Mouse (Mus musculus) neural tube, embryonic 15.5 days (tissue): ENCODE data around the gene Aurkaip1. TPM values are rescaled to one million over a fixed set of nuclear protein-coding genes. Genes with fewer than 3 reads are reported as not detected.

Experiments used
- ATAC-seq: fragments of 200-750 bp; cut with Nextera tagmentation; 2 replicates; pipeline ENCODE4 v1.8.0; 2017; ENCODE audit warnings: mild to moderate bottlenecking, moderate TSS enrichment, moderate library complexity; ENCODE audit not compliant: low FRiP score
- H3K27ac ChIP-seq: fragments of 300-500 bp; sonication (generic); replicated peaks from 2 replicates; pipeline ENCODE4 v1.5.1; 2015; ENCODE audit warnings: mild to moderate bottlenecking, inconsistent platforms
- H3K27me3 ChIP-seq: fragments of 300-500 bp; sonication (generic); replicated peaks from 2 replicates; pipeline ENCODE4 v1.6.1; 2015; ENCODE audit warnings: inconsistent platforms
- H3K36me3 ChIP-seq: fragments of 300-500 bp; sonication (generic); 2 replicates; pipeline ENCODE4 v1.6.1; 2015; ENCODE audit warnings: inconsistent platforms
- H3K4me1 ChIP-seq: fragments of 300-500 bp; sonication (generic); 2 replicates; pipeline ENCODE4 v1.6.1; 2015; ENCODE audit warnings: inconsistent platforms
- H3K4me2 ChIP-seq: fragments of 300-500 bp; sonication (generic); 2 replicates; pipeline ENCODE4 v1.6.1; 2015; ENCODE audit warnings: inconsistent platforms, mild to moderate bottlenecking, moderate library complexity
- H3K4me3 ChIP-seq: fragments of 300-500 bp; sonication (generic); replicated peaks from 2 replicates; pipeline ENCODE4 v1.5.1; 2015; ENCODE audit warnings: mild to moderate bottlenecking, inconsistent platforms
- H3K9ac ChIP-seq: fragments of 300-500 bp; sonication (generic); replicated peaks from 2 replicates; pipeline ENCODE4 v1.6.1; 2015; ENCODE audit warnings: mild to moderate bottlenecking, inconsistent platforms
- H3K9me3 ChIP-seq: fragments of 300-500 bp; sonication (generic); replicated peaks from 2 replicates; pipeline ENCODE4 v1.6.1; 2016; ENCODE audit warnings: inconsistent platforms
- WGBS: fragments of 180-500 bp; shearing (Covaris S2); methylation state at CpG from one replicate; pipeline ENCODE4 v1.1.7; 2015; ENCODE audit warnings: mixed read lengths; 5-methylcytosine and 5-hydroxymethylcytosine counted together
- polyA plus RNA-seq: library from polyadenylated mRNA; unstranded; fragments of >200 nt; fragmentation: Nextera tagmentation; extraction: Ambion mirVana; gene quantifications from 2 replicates; pipeline ENCODE4 v1.2.1, GENCODE M21; 2015

Gene Aurkaip1
- polyA plus RNA-seq, 1 experiment from 2014 or later: 152 TPM

DNA sequence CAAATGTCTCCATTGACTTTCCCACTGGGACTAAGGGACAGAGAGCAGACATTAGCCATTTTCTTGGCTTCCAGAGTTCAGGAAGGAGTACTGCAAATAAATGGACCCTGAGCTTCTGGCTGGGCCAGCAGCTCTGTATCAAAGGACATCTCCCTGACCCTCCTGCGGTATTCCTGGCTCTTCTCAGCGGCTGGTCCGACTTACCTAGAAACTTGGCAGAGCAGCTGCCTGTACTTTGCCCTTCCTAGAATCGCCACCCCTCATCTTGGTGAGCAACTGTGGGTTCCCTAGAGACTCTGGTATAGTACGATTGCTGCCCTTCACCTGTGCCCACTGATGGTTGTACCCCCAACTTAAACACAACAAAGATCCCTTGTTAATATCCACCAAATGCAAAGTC is 12.2 kb downstream of the Aurkaip1 start:
- Histone ChIP-seq H3K4me1 (peaks cover 33% of the 10 kb centered on the region), H3K9ac (no peak overlapping the region), H3K4me2 (no peak overlapping the region), H3K36me3 (no peaks in the 10 kb centered on the region), H3K27ac (no peak overlapping the region), H3K4me3 (no peak overlapping the region), H3K27me3 (peaks cover 13% of the 10 kb centered on the region), H3K9me3 (no peaks in the 10 kb centered on the region)
- WGBS: 90% methylated on average over 5 of the region's 5 CpGs
- no peak for ATAC-seq

DNA sequence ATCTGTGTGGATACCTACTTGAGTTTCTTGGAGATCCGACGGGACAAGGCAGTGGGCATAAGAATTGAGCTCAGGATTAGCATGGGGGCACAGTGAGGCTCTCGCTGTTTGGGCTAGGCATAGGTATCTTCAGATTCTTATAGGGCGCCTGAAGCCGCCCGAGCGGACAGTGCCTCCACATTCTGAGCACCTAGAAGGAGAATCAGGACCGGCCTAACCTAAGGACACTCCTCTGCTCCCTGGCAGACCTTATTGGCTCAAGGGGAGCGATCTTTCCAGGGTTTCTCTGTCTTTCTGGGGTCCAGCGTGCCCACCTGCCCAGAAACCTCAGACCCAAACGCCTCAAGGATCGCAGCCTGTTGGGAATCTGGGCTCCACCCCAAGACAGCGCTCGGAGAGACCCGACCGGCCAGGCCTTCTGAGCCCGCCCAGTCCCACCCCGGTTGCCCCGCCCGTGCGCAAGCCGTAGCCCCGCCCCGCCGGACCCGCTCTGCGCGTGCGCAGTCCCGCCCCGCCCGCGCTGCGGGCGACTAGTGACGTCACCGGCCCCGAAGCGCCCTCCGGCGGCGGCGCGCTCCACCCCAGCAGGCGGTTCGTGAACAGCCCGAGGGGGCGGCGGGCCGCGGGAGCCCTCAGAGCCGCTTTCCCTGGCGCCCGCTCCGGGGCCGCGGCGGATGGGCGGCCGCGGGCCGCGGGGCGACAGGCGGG is 16.0 kb downstream of the Aurkaip1 start, which contains the start of gene Dvl1:
Gene Dvl1 (plus strand): TSS at position 532 of the 708 bp plus-strand sequence.
- Histone ChIP-seq H3K36me3 (no peaks in the 10 kb centered on the region), H3K27ac (peak within 1 kb of the TSS; percentile 88), H3K4me1 (peaks cover 52% of the 10 kb centered on the region), H3K4me3 (peak within 1 kb of the TSS; percentile 90), H3K9me3 (no peaks in the 10 kb centered on the region), H3K9ac (peak within 1 kb of the TSS; percentile 98), H3K27me3 (no peaks in the 10 kb centered on the region), H3K4me2 (peak within 1 kb of the TSS; percentile 82)
- WGBS: 3% methylated on average over 63 of the region's 65 CpGs
- peak; percentile 89 for ATAC-seq

DNA sequence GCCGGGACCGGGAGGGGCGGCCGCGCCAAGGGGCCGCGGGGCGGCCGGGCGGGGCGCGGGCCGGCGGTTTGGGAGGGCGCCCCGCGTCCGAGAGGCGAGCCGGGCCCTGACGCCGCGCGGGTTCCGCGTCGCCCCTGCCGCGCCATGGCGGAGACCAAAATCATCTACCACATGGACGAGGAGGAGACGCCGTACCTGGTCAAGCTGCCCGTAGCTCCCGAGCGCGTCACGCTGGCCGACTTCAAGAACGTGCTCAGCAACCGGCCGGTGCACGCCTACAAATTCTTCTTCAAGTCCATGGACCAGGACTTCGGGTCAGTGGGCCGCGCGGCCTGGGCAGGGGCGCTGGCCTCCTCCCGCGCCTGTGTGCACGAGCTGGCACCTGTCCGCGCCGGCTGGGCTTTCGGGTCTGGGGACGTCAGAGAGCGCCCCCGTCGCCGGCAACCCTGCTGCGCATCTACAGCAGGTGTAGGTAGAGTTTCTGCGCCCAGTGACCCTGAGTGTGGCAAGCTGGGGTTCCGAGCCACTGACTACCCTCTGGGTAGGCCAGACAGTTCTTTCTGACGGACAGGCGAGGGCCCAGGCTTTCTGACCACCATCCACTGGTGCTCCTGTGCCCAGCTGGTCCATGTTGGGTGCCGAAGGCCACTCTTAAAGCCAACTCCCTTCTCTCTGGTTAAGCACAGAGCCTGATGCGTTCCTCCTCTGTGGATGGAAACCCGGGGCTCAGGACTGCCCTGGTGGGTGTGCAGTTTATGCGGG is 16.7 kb downstream of the Aurkaip1 start:
- H3K9me3 ChIP-seq: no peaks in the 10 kb centered on the region
- H3K9ac ChIP-seq: peak overlapping the region; percentile 98
- no peaks in the 10 kb centered on the region for H3K27me3 ChIP-seq
- H3K4me2 ChIP-seq: peak overlapping the region; percentile 82
- WGBS: 1% methylated on average over 64 of the region's 69 CpGs
- peak overlapping the region; percentile 88 for H3K27ac ChIP-seq
- H3K4me3 ChIP-seq: peak overlapping the region; percentile 90
- peaks cover 54% of the 10 kb centered on the region for H3K4me1 ChIP-seq
- no peaks in the 10 kb centered on the region for H3K36me3 ChIP-seq
- ATAC-seq: peak; percentile 42

DNA sequence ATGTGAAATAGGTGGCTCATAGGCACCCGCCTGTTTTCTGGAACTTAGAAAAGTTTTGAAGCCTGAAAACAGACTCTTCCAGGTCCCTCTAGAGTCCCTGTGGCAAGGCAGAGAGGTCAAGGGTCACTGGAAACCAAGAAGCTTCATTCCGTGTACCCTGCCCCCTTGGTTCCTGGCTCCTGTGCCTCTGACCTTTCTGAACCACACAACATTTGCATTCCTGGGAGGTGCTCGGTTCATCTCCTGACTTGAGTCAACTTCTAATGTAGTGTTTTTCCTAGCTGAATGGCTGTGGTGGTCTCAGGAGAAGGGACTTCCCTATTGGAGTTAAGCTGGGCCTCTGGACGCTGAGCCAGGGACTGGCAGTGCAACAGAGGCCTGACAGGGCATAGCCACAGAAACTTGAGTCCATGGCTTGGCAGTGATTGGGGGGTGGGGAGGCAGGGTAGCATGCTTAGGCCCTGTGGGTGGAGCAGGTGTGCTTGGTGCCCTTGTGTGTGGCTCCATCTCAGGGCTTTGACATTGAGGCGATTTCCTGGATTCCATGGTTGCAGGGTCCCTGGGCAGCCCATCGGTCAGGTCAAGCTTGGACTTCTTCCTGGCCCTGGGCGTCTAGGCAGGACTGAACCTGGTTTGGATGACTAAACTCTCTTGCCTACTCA is 17.5 kb downstream of the Aurkaip1 start:
- H3K27ac ChIP-seq: no peak overlapping the region
- no peaks in the 10 kb centered on the region for H3K9me3 ChIP-seq
- peak overlapping the region; percentile 82 for H3K4me2 ChIP-seq
- 66% methylated on average over 7 of the region's 7 CpGs for WGBS
- H3K4me3 ChIP-seq: peak overlapping the region; percentile 90
- peak overlapping the region; percentile 98 for H3K9ac ChIP-seq
- no peaks in the 10 kb centered on the region for H3K27me3 ChIP-seq
- ATAC-seq: no peak
- H3K36me3 ChIP-seq: peaks cover 5% of the 10 kb centered on the region
- peaks cover 54% of the 10 kb centered on the region for H3K4me1 ChIP-seq

DNA sequence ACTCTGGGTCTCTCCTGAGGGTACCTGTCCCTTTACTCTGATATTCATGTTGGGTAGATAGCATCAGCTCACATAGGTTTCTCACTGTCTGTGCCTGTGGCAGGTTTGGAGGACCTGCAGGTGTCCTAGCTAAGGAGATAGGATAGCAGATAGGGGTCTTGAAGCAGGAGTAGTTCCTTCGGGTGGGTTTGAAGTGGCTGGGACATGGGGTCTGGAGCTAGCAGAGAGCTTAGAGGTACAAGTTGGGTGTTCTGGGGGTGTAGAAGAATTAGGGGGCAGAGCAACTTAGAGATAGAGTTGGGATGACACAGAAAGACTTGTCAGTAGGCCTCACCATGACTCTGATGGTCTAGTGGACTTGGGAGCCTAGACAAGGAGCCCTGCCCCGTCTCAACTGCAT is 18.3 kb downstream of the Aurkaip1 start:
- Histone ChIP-seq H3K4me2 (peak overlapping the region; percentile 82; the same call in 1 of the 2 replicates), H3K27me3 (no peaks in the 10 kb centered on the region), H3K4me3 (no peak overlapping the region; the same call in 1 of the 2 replicates), H3K27ac (no peak overlapping the region), H3K9me3 (no peaks in the 10 kb centered on the region), H3K4me1 (peaks cover 54% of the 10 kb centered on the region), H3K9ac (no peak overlapping the region), H3K36me3 (peaks cover 13% of the 10 kb centered on the region)
- WGBS: 98% methylated on average over 2 of the region's 2 CpGs
- ATAC-seq: no peak

DNA sequence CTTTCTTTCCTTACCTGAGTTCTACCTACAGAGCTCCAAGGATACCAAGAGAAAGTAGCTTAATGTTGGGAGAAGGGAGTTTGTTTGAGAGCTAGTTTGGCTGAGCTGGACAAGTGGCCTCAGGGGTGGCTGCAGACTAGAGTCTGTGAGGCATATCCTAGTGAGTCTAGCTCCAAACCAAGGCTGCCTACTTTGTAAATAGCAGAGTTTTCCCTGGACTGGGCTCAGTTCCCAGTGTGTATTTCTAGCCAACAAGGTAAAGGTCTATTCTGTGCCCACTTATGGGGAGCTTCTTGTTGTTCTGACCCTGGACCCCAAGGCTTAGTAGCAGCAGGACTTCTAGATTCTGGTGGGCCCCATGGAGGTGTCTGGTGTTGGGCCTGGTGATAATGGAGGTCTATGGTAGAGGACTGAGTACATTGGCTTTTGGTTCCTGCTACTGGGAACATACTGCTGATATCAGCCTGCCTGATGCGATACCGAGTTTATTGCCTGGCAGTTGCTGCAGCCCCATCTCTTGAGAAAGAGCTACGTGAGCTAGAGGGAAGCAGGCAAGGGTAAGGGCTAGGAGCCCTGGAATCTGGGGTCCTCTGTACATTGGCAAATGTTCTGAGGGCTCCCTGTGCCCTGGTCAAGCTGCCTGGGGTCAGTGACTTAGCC is 18.9 kb downstream of the Aurkaip1 start:
- ATAC-seq: no peak
- H3K4me3 ChIP-seq: no peak overlapping the region
- peak overlapping the region; percentile 82; the same call in 1 of the 2 replicates for H3K4me2 ChIP-seq
- H3K36me3 ChIP-seq: peaks cover 18% of the 10 kb centered on the region
- no peak overlapping the region for H3K9ac ChIP-seq
- no peak overlapping the region for H3K27ac ChIP-seq
- H3K9me3 ChIP-seq: no peaks in the 10 kb centered on the region
- H3K4me1 ChIP-seq: peaks cover 54% of the 10 kb centered on the region
- 91% methylated on average over 3 of the region's 3 CpGs for WGBS
- no peaks in the 10 kb centered on the region for H3K27me3 ChIP-seq

DNA sequence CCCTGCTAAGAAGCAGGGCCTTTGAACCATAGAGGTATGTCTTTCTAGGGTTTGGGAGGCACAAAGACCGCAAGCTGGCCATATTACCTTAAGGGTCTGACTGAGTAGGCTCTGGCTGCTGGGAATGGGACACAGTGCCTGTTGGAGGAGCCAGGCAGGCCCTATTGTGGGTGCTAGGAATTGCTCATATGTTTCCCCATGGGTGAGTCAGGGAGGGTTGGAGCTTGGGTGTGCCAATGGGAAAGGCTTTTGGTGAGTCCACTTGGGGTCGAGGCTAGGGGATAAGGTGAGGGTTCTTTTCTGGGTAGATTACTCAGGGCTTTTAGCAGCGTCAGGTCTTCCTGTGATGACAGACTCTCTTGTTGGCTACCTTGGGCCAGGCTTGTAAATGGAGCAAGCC is 20.3 kb downstream of the Aurkaip1 start:
- 95% methylated on average over 3 of the region's 3 CpGs for WGBS
- ATAC-seq: no peak
- no peak overlapping the region for H3K27ac ChIP-seq
- peaks cover 50% of the 10 kb centered on the region for H3K4me1 ChIP-seq
- H3K4me2 ChIP-seq: no peak overlapping the region
- no peak overlapping the region for H3K9ac ChIP-seq
- peaks cover 33% of the 10 kb centered on the region for H3K36me3 ChIP-seq
- no peak overlapping the region for H3K4me3 ChIP-seq
- H3K27me3 ChIP-seq: no peaks in the 10 kb centered on the region
- H3K9me3 ChIP-seq: no peaks in the 10 kb centered on the region

DNA sequence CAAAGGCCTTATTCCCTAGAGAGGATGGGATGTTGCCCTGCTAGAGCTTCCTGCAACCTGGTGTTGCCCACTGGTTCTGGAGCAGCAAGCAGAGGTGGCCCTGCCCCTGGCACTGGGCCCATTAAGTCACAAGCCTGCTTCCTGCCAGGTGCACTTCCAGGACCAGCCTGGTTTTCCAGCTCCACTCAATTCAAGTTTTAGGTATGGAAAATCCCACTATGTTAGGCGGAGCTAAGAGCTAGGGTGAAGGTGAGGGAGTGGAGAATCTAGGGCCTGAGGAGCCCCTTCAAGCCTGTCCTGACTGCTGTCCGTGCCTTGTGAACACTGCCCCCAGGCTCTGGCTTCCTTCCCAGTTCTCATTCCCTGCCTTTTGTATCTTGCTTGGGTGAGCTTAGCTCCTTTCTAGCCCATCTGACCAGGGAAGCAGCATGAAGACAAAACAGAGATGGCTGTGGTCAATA is 20.9 kb downstream of the Aurkaip1 start:
- Histone ChIP-seq H3K9ac (no peak overlapping the region), H3K27ac (no peak overlapping the region), H3K4me1 (peaks cover 45% of the 10 kb centered on the region), H3K4me3 (no peak overlapping the region), H3K36me3 (peaks cover 39% of the 10 kb centered on the region), H3K27me3 (no peaks in the 10 kb centered on the region), H3K9me3 (no peaks in the 10 kb centered on the region), H3K4me2 (no peak overlapping the region)
- WGBS: 66% methylated on average over 2 of the region's 2 CpGs
- no peak for ATAC-seq

DNA sequence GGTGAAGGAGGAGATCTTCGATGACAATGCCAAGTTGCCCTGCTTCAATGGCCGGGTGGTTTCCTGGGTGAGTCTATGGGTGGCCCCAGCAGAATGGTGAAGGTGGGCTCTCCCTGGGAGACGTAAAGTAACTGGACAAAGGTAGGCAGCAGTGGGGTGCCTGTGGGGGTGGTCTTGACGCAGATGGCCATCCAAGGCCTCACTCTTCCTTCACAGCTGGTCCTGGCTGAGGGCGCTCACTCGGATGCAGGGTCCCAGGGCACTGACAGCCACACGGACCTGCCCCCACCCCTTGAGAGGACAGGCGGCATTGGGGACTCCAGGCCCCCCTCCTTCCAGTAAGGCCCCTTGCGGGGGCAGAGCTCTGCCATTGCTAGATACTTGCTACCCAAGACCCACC is 22.3 kb downstream of the Aurkaip1 start:
- 92% methylated on average over 9 of the region's 9 CpGs for WGBS
- Histone ChIP-seq H3K4me2 (no peak overlapping the region), H3K4me3 (no peak overlapping the region), H3K27me3 (no peaks in the 10 kb centered on the region), H3K9me3 (no peaks in the 10 kb centered on the region), H3K9ac (no peak overlapping the region), H3K36me3 (peaks cover 53% of the 10 kb centered on the region), H3K27ac (no peak overlapping the region), H3K4me1 (peaks cover 38% of the 10 kb centered on the region)
- ATAC-seq: no peak

DNA sequence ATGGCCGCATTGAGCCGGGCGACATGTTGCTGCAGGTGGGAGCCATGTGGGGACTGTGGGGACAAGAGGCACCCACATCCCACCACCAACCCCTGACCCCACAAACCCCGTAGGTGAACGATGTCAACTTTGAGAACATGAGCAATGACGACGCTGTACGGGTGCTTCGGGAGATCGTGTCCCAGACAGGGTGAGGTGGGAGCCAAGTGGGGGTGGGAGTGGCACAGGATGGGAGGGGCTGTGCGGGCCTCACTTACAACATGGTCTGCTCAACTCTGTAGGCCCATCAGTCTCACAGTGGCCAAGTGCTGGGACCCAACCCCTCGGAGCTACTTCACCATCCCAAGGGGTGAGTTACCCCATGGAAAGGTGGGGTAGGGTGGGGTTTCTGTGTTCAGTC is 23.9 kb downstream of the Aurkaip1 start:
- H3K4me1 ChIP-seq: peaks cover 22% of the 10 kb centered on the region
- over 99% methylated on average over 12 of the region's 12 CpGs for WGBS
- no peak overlapping the region for H3K4me3 ChIP-seq
- H3K27me3 ChIP-seq: no peaks in the 10 kb centered on the region
- H3K4me2 ChIP-seq: no peak overlapping the region
- H3K9me3 ChIP-seq: no peaks in the 10 kb centered on the region
- H3K27ac ChIP-seq: no peak overlapping the region
- no peak for ATAC-seq
- peaks cover 69% of the 10 kb centered on the region for H3K36me3 ChIP-seq
- H3K9ac ChIP-seq: no peak overlapping the region

DNA sequence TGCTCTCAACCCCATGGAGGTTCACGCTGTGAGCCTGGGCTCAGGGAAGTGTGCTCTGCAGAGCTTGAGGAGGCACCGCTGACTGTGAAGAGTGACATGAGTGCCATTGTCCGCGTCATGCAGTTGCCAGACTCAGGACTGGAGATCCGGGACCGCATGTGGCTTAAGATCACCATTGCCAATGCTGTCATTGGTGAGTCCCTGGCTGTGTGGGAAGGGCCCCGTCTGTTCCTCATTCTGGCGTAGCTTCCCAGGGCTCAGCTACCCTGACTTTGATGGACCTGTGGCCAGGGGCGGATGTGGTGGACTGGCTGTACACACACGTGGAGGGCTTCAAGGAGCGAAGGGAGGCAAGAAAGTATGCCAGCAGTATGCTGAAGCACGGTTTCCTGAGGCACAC is 25.0 kb downstream of the Aurkaip1 start:
- Histone ChIP-seq H3K4me1 (peaks cover 11% of the 10 kb centered on the region), H3K4me2 (no peak overlapping the region), H3K4me3 (no peak overlapping the region), H3K27ac (no peak overlapping the region), H3K36me3 (peaks cover 79% of the 10 kb centered on the region), H3K9me3 (no peaks in the 10 kb centered on the region), H3K9ac (no peak overlapping the region), H3K27me3 (no peaks in the 10 kb centered on the region)
- no peak for ATAC-seq
- 97% methylated on average over 12 of the region's 12 CpGs for WGBS
